In genomic region chr9:30971967-30972366, GRCm38 (mm10) we compare ENCODE assay signal across 16 mouse cellular contexts. TPM values are rescaled to one million over a fixed set of nuclear protein-coding genes. Genes with fewer than 3 reads are reported as not detected.
DNase-seq lines count a peak whose midpoint lies in the region; ATAC-seq and TF ChIP-seq lines count a peak whose summit lies in the region.
"Had no signal": no experiment of that assay in that cellular context is flagged by ENCODE, and none has a peak within 500 bp of the region (broad histone marks: within the 10 kb centered on the region; RNA-seq: fewer than 3 reads in every experiment).

No protein-coding gene starts in this region.

- no peak overlapping the region for H3K9ac ChIP-seq in midbrain, embryonic 16.5 days (ENCODE audit: low read depth, low read length)
- H3K9ac ChIP-seq in forebrain, embryonic 16.5 days (replicated peaks; ENCODE audit: low read depth, low read length) = no peak overlapping the region
- H3K9ac ChIP-seq: heart, embryonic 12.5 days; hindbrain, embryonic 13.5 days; kidney, embryonic 15.5 days; liver, embryonic 15.5 days had no signal

- ATAC-seq in midbrain, embryonic 16.5 days = no peak
- ATAC-seq in forebrain, embryonic 16.5 days = no peak

- DNase-seq in gastrocnemius, adult 2 months = peak; percentile 39
- DNase-seq in gastrocnemius, postnatal 10 days = no peak
- no peak for DNase-seq in layer of hippocampus, adult 2 months (ENCODE audit: low spot score in 2 of 2)
- no peak for DNase-seq in layer of hippocampus, adult 8-10 months (ENCODE audit: low spot score in 2 of 2)
- peak; percentile 60 for DNase-seq in ZHBTc4 (ENCODE audit: low read depth, low spot score)
- peak; percentile 10 for DNase-seq in retina, postnatal 1 day
- DNase-seq: cerebellum, adult 11 months; left cerebral cortex, postnatal 4 days; spleen, adult 18-20 months had no signal

- peak; percentile 44 for TF ChIP-seq CTCF in gastrocnemius, adult 2 months (IDR thresholded peaks at IDR 0.05)
- peak; percentile 32; the same call in 1 of the 2 replicates for TF ChIP-seq CTCF in layer of hippocampus, adult 2 months (conservative IDR thresholded peaks at IDR 0.05)

- intact Hi-C loops in gastrocnemius, adult 2 months (cut with DNase I) = no loop called here

- H3K27ac ChIP-seq in gastrocnemius, adult 2 months = no peak overlapping the region
- no peak overlapping the region for H3K27ac ChIP-seq in layer of hippocampus, adult 2 months
- no peak overlapping the region for H3K27ac ChIP-seq in midbrain, embryonic 16.5 days (ENCODE audit: low read length)
- no peak overlapping the region for H3K27ac ChIP-seq in forebrain, embryonic 16.5 days (ENCODE audit: low read length)
- H3K27ac ChIP-seq: hindbrain, embryonic 13.5 days; kidney, embryonic 15.5 days; liver, embryonic 15.5 days had no signal

- H3K27me3 ChIP-seq in midbrain, embryonic 16.5 days (ENCODE audit: control insufficient read depth, insufficient read depth, low read depth, low read length) = no peaks in the 10 kb centered on the region
- H3K27me3 ChIP-seq in forebrain, embryonic 16.5 days (replicated peaks; ENCODE audit: control insufficient read depth, insufficient read depth, low read length) = no peaks in the 10 kb centered on the region
- H3K27me3 ChIP-seq: hindbrain, embryonic 13.5 days; kidney, embryonic 15.5 days; liver, embryonic 15.5 days had no signal

- WGBS in midbrain, embryonic 16.5 days = 55% methylated on average over 4 of the region's 4 CpGs
- 67% methylated on average over 4 of the region's 4 CpGs for WGBS in forebrain, embryonic 16.5 days

- no peaks in the 10 kb centered on the region for H3K9me3 ChIP-seq in midbrain, embryonic 16.5 days (replicated peaks; ENCODE audit: control insufficient read depth, low read length, poor library complexity, severe bottlenecking)
- H3K9me3 ChIP-seq in forebrain, embryonic 16.5 days (ENCODE audit: control insufficient read depth, low read length) = no peaks in the 10 kb centered on the region
- H3K9me3 ChIP-seq: heart, embryonic 12.5 days; hindbrain, embryonic 13.5 days; kidney, embryonic 15.5 days; liver, embryonic 15.5 days had no signal

- H3K4me3 ChIP-seq in gastrocnemius, adult 2 months = no peak overlapping the region
- H3K4me3 ChIP-seq in layer of hippocampus, adult 2 months = no peak overlapping the region
- no peak overlapping the region for H3K4me3 ChIP-seq in midbrain, embryonic 16.5 days (ENCODE audit: low read depth, low read length)
- no peak overlapping the region for H3K4me3 ChIP-seq in forebrain, embryonic 16.5 days (replicated peaks; ENCODE audit: low read length)
- H3K4me3 ChIP-seq: heart, embryonic 12.5 days; hindbrain, embryonic 13.5 days; kidney, embryonic 15.5 days; liver, embryonic 15.5 days had no signal

- H3K36me3 ChIP-seq in midbrain, embryonic 16.5 days (ENCODE audit: control insufficient read depth, insufficient read depth, low read length) = no peaks in the 10 kb centered on the region
- H3K36me3 ChIP-seq in forebrain, embryonic 16.5 days (ENCODE audit: control insufficient read depth, insufficient read depth) = no peaks in the 10 kb centered on the region
- H3K36me3 ChIP-seq: heart, embryonic 12.5 days; hindbrain, embryonic 13.5 days; kidney, embryonic 15.5 days; liver, embryonic 15.5 days had no signal

- no peak overlapping the region for H3K4me2 ChIP-seq in midbrain, embryonic 16.5 days (ENCODE audit: low read length)
- no peak overlapping the region for H3K4me2 ChIP-seq in forebrain, embryonic 16.5 days (ENCODE audit: low read length)
- H3K4me2 ChIP-seq: heart, embryonic 12.5 days; hindbrain, embryonic 13.5 days; kidney, embryonic 15.5 days; liver, embryonic 15.5 days; midbrain, embryonic 11.5 days had no signal

- H3K4me1 ChIP-seq in midbrain, embryonic 16.5 days (ENCODE audit: control insufficient read depth, insufficient read depth, low read length) = no peaks in the 10 kb centered on the region
- no peaks in the 10 kb centered on the region for H3K4me1 ChIP-seq in forebrain, embryonic 16.5 days (replicated peaks; ENCODE audit: control insufficient read depth, insufficient read depth, low read length)
- H3K4me1 ChIP-seq: hindbrain, embryonic 13.5 days; kidney, embryonic 15.5 days; liver, embryonic 15.5 days had no signal

RNA-seq across cellular contexts. Expression of gene Adamts8, which starts 29.6 kb away (rescaled TPM):
- 10 to 100 TPM in 1 of 2 experiments, 1 to 10 TPM in 1; 1.5 to 14.6 TPM for total RNA-seq in gastrocnemius, adult 2 months (2021)
- 10 to 100 TPM; 10.1 to 11.8 TPM for total RNA-seq in gastrocnemius, postnatal 10 days (2021)
- 1 to 10 TPM; 4.0 to 4.6 TPM for total RNA-seq in layer of hippocampus, adult 2 months (2021)
- 1 to 10 TPM; 3.3 to 5.4 (median 4.7) TPM for total RNA-seq in layer of hippocampus, adult 8-10 months (2022)
- polyA plus RNA-seq in midbrain, embryonic 16.5 days (2015; fragmentation: Nextera tagmentation; extraction: Ambion mirVana) = 1.1 and 2.2 TPM in 2 replicates
- polyA plus RNA-seq in forebrain, embryonic 16.5 days (2015; fragmentation: Nextera tagmentation; extraction: Ambion mirVana) = 1.6 and 1.7 TPM in 2 replicates

RNA-seq across cellular contexts. Expression of gene Adamts15, which starts 49.7 kb away (rescaled TPM):
- total RNA-seq in gastrocnemius, adult 2 months (2021) = 1 to 10 TPM; 1.3 to 3.0 TPM
- 1 to 10 TPM; 6.1 to 6.8 TPM for total RNA-seq in gastrocnemius, postnatal 10 days (2021)
- 1 to 10 TPM; 3.4 to 4.0 TPM for total RNA-seq in layer of hippocampus, adult 2 months (2021)
- total RNA-seq in layer of hippocampus, adult 8-10 months (2022) = 1 to 10 TPM; 4.1 to 4.5 (median 4.2) TPM
- 7.4 and 9.0 TPM in 2 replicates for polyA plus RNA-seq in midbrain, embryonic 16.5 days (2015; fragmentation: Nextera tagmentation; extraction: Ambion mirVana)
- polyA plus RNA-seq in forebrain, embryonic 16.5 days (2015; fragmentation: Nextera tagmentation; extraction: Ambion mirVana) = 3.4 and 4.4 TPM in 2 replicates

RNA-seq across cellular contexts. Expression of gene Zbtb44, which starts 58.5 kb away (rescaled TPM):
- 10 to 100 TPM; 64.8 to 71.7 TPM for total RNA-seq in gastrocnemius, adult 2 months (2021)
- 10 to 100 TPM; 41.4 to 42.8 TPM for total RNA-seq in gastrocnemius, postnatal 10 days (2021)
- 10 to 100 TPM; 39.5 to 41.6 TPM for total RNA-seq in layer of hippocampus, adult 2 months (2021)
- total RNA-seq in layer of hippocampus, adult 8-10 months (2022) = 10 to 100 TPM; 35.1 to 50.5 (median 43.0) TPM
- polyA plus RNA-seq in midbrain, embryonic 16.5 days (2015; fragmentation: Nextera tagmentation; extraction: Ambion mirVana) = 3.6 and 4.1 TPM in 2 replicates
- 4.3 and 5.3 TPM in 2 replicates for polyA plus RNA-seq in forebrain, embryonic 16.5 days (2015; fragmentation: Nextera tagmentation; extraction: Ambion mirVana)

Comparison
In these comparisons a context has a peak if more than half of its experiments do, and no peak if none do; other contexts are left out.
1. DNase-seq: peak in gastrocnemius, adult 2 months (single experiment), ZHBTc4 (single experiment) and retina, postnatal 1 day (single experiment); none in gastrocnemius, postnatal 10 days (single experiment), layer of hippocampus, adult 2 months (0 of 2) and layer of hippocampus, adult 8-10 months (0 of 2).